Mouse (Mus musculus) hindlimb bud, embryonic 11.5 days (tissue): Measurements from ENCODE around the gene Defb23.
"Not testable (repeated sequence)": the region's sequence is repeated elsewhere in the genome, so short reads cannot be mapped to it uniquely, and the experiment has no call there.

ENCODE experiments used
- DNase-seq: peaks from one replicate; pipeline ENCODE4 v3.0.0-alpha.2; 2012; ENCODE audit warnings: low read depth, low spot score; ENCODE audit errors: extremely low spot score

Gene Defb23

GRCm38 (mm10) chr2:152438963-152439362 lies 25.5 kb downstream of the Defb23 start:
- no peak for DNase-seq

GRCm38 (mm10) chr2:152436983-152437860 lies 27.2 kb downstream of the Defb23 start:
- peak; percentile 71 for DNase-seq

DNA sequence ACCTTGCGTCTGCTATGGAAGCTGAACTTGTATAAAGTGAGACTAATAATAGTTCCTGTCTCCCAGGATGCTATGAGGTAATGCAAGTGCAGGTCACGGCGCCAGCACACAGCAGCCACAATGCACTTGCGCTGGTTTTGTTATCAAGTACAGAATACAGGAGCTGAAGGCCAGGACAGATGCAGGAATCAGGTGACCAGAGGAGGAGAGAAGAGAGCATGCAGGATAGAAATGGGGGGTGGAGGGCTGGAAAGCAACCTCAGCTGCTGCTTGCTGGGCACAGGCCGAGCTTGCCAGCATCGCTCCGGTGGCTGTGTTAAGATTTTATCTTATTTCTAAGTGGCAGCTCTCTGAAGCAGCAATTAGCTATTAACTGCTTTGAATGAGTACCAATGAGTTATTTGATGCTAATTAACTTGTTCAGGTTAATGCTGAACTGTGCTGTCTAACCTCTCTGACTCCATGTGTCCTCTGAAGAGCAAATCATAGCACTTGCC lies 28.0 kb downstream of the Defb23 start:
- DNase-seq: no peak

DNA sequence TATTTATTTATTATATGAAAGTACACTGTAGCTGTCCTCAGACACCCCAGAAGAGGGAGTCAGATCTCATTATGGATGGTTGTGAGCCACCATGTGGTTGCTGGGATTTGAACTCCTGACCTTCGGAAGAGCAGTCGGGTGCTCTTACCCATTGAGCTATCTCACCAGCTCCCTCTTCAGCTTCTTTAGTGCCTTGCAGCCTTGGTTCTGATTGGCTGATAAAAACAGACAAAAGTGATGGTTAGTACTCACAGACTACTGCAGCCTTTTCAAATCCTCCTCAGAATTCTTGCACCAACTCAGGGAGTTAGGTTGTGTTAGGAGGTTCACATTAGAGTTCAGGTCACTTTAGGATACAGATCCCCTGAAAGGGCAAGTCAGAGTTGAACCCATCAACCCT lies 35.9 kb downstream of the Defb23 start:
- not testable (repeated sequence) for DNase-seq

DNA sequence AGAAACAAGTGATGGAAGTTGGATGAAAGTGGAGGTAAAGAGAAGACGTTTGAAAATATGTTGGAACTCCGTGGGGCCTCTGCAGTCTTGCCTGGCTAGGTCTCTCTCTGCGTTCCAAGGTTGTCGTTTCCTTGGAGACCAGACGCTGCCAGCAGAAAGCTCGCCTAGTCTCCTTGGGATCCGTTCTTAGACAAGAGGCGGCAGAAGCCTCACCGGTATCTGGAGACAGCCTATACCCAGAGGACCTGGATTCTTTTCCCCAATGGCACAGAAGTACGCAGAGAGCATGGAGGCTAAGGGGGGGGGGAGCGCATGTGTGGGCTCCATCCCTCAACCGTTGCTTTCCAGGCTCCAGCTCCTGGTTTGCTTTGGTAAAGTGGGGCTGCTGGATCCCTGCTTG lies 36.9 kb downstream of the Defb23 start:
- DNase-seq: no peak

- no peak for DNase-seq
Observed at GRCm38 (mm10) chr2:152415786-152416185, 48.6 kb downstream of the Defb23 start.

DNA sequence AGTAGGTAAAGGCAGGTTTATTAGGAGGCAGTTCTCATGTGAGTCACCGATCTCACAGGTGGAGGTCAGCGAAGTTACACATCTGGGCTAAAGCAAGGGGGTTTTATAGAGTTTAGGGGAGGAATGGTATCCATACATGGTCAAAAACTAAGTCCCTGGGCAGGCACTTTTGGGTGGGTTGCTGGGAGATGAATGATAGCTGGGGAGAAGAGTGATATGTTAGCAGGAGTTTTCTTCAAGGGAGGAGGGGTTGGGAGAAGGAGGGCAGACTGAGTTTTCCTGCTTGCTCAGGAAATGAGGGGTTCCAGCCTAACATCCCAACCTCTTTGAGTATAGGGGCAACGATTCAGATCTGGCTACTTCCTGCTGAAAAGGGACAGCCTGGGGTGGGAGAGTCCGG lies 49.1 kb downstream of the Defb23 start, which contains the start of gene 6820408C15Rik:
Gene 6820408C15Rik (plus strand): TSS at position 301 of the 400 bp plus-strand sequence.
- no peak for DNase-seq

GRCm38 (mm10) chr2:152414591-152415165 lies 49.7 kb downstream of the Defb23 start, which contains the start of gene Zcchc3:
Zcchc3 (minus strand) TSS chr2:152415027.
- DNase-seq: no peak

DNA sequence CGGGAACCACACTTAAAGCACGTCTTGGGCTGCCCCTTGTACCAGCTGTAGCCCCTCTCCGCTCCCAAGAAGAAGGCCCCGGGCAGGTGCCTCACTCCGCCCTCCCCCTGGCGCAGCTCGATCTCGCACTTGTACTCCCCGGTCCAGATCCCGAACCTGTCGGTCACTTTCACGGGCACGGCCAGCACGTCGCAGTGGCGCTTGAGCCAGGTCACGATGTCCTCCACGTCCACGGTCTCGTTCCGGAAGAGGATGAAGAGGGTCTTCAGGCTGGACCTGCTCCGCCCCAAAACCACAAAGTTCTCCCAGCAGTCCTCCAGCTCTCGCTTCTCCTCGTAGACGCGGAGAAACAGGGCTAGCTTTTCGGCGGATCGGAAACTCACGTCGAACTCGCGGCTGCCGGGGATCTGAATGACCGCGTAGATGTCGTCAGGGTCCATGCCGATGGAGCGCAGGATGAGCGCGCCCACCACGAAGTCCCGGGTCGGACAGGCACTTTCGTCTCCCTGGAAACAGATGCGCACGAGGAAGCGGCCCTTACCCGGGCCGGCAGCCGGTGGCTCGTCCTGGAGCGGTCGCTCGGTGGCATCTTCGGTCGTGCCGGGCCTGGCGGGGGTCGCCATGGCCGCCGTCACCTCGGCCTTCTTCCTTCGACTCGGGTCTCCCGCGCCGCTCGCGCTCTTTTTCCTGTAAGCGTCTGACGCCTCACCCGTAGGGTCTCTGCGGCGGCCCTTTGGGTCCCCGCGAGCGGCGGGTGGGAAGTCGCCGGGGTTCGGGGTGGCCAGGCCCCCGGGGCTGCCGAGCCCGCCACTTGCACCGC lies 50.4 kb downstream of the Defb23 start:
- no peak for DNase-seq

DNA sequence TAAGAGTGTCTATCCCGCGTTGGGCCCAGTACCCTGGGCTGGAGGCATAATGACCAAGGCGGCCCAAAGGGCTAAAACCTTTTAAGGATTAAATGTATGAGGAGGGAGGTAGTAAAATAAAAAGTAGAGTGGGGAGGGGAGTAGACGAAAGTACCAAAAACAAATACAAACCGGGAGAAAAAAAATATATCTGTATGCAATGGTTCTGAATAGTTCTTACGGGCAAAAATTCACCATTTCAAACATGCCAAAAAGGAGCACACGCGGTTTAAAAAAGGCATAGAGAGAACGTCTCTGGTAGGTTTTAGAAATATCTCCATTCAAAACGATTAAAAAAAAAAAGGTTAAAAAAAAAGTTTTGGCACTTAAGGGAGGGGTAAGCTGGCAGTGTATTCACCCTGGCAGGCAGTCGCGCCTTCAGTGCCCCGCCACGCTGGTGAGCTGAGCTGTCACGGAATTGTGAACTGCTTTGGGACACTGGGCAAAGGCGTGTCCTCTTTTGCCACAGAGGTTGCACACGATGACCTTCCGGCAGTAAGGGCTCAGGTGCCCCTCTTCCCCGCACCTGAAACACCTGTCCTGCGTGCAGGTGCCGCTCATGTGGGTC lies 51.2 kb downstream of the Defb23 start:
- no peak for DNase-seq

DNA sequence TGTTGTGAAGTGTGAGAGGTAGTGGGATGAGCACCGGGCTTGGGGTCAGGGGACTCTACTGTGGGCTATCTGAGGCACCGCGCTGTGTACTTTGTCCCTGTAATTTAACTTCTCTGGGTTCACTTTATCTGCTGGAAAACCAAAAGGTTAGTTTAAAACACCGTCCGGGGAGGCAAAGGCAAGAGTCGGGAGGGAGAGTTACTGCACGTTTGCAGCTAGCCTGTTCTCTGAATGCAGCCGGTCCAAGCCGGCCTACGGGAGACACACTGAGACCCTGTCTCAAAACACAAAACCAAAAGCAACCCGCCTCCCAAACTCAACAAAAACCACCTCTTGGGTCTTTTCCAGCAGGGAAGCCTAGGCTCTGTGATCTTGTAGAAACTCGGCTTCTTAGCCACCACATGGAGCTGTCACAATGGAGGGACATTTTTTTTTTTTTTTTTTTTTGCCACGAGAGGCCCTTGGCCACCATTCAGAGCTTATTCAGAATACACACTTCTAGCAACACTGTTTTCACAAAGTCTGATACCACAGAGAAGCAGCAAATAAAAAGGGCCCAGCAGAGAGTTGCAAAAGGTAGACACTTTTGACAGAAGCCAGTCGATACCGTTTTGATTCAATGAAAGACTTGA lies 51.8 kb downstream of the Defb23 start:
- DNase-seq: no peak

GRCm38 (mm10) chr2:152411471-152411870 lies 52.9 kb downstream of the Defb23 start:
- no peak for DNase-seq

DNA sequence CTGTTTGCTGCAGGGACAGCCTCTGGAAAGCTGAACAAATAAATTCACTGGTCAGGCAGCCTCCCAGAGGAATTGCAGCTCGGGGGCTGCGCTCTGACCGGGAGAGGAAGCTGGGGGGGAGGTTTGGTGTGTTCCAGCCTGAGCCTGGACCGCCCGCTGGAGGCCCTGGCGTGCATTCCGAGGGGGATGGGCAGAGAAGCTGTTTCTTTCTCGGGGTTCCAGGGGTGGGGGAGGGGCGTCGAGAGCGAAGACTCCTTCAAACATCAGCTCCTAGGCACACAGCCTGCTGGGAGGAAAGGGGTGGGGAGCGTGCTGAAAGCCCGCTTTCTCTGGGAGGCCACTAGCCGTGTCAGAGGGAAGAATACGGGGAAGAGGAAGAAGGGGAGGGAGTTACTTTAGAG lies 53.4 kb downstream of the Defb23 start:
- no peak for DNase-seq

GRCm38 (mm10) chr2:152409781-152410180 lies 54.6 kb downstream of the Defb23 start:
- DNase-seq: no peak
